Mouse (Mus musculus) embryo, embryonic 10 days (tissue): ENCODE measurements at regions not wholly inside any gene's neighbourhood (a gene's known extent, or its start where the extent isn't known, plus 50 kb on each side); places are given as distances from the start of the nearest gene placed in this dataset.

Experiments
- DNase-seq: peaks from one replicate; pipeline ENCODE4 v3.0.0-alpha.2; 2015; ENCODE audit warnings: low spot score

- no peak for DNase-seq
Observed at GRCm38 (mm10) chr10:67339371-67339929, 54.3 kb upstream of the Nrbf2 start.

- no peak for DNase-seq
Observed at GRCm38 (mm10) chr10:67344722-67345121, 59.6 kb upstream of the Nrbf2 start.

- DNase-seq = no peak
Observed at GRCm38 (mm10) chr10:67350956-67351355, 65.9 kb upstream of the Nrbf2 start.

GRCm38 (mm10) chr10:67360793-67361192 lies 75.7 kb upstream of the Nrbf2 start:
- DNase-seq = no peak

GRCm38 (mm10) chr10:67361281-67361680 lies 76.2 kb upstream of the Nrbf2 start:
- DNase-seq = no peak

- DNase-seq = no peak
Observed at GRCm38 (mm10) chr10:67364595-67364994, 79.5 kb upstream of the Nrbf2 start.

GRCm38 (mm10) chr10:67365158-67365557 lies 80.1 kb upstream of the Nrbf2 start:
- no peak for DNase-seq

- peak; percentile 19 for DNase-seq
Observed at GRCm38 (mm10) chr10:67372569-67373161, 87.6 kb upstream of the Nrbf2 start.

GRCm38 (mm10) chr10:67376638-67377037 lies 91.5 kb upstream of the Nrbf2 start:
- no peak for DNase-seq

- DNase-seq = no peak
Observed at GRCm38 (mm10) chr10:67377643-67378223, 92.6 kb upstream of the Nrbf2 start.

- no peak for DNase-seq
Observed at GRCm38 (mm10) chr10:67380174-67380573, 95.1 kb upstream of the Nrbf2 start.

GRCm38 (mm10) chr10:67383352-67383751 lies 98.2 kb upstream of the Nrbf2 start:
- DNase-seq = no peak

- no peak for DNase-seq
Observed at GRCm38 (mm10) chr10:67383802-67384567, 98.9 kb upstream of the Nrbf2 start.

GRCm38 (mm10) chr10:67384568-67384958 lies 99.5 kb upstream of the Nrbf2 start:
- no peak for DNase-seq

GRCm38 (mm10) chr10:67385966-67386365 lies 100.9 kb upstream of the Nrbf2 start:
- no peak for DNase-seq

- DNase-seq = no peak
Observed at GRCm38 (mm10) chr10:67388755-67389154, 103.7 kb upstream of the Nrbf2 start.

GRCm38 (mm10) chr10:67400434-67400833 lies 115.3 kb upstream of the Nrbf2 start:
- no peak for DNase-seq

- peak; percentile 12 for DNase-seq
Observed at GRCm38 (mm10) chr10:67401409-67401808, 116.3 kb upstream of the Nrbf2 start.

GRCm38 (mm10) chr10:67417529-67417928 lies 117.7 kb upstream of the Egr2 start:
- no peak for DNase-seq

GRCm38 (mm10) chr10:67420761-67421160 lies 114.5 kb upstream of the Egr2 start:
- DNase-seq = no peak

GRCm38 (mm10) chr10:67425407-67425806 lies 109.9 kb upstream of the Egr2 start:
- DNase-seq = no peak

- peak; percentile 9 for DNase-seq
Observed at GRCm38 (mm10) chr10:67427220-67427619, 108.1 kb upstream of the Egr2 start.

- DNase-seq = no peak
Observed at GRCm38 (mm10) chr10:67430805-67431204, 104.5 kb upstream of the Egr2 start.
